Mouse (Mus musculus) lung, postnatal 0 days (tissue): ENCODE data around the gene Hspb7.

Source experiments
- CTCF ChIP-seq: IDR thresholded peaks from 2 replicates; pipeline ENCODE4 v1.5.1; 2016; ENCODE audit warnings: antibody characterized with exemption, mild to moderate bottlenecking
- EP300 ChIP-seq: IDR thresholded peaks from 2 replicates; pipeline ENCODE4 v1.6.1; 2016; ENCODE audit warnings: antibody characterized with exemption, mild to moderate bottlenecking, control low read depth

- no peak for TF ChIP-seq CTCF
- TF ChIP-seq EP300 = no peak
Observed at GRCm38 (mm10) chr4:141439083-141439803, 18.7 kb downstream of the Hspb7 start.
